Mouse (Mus musculus) lung, postnatal 25 days (tissue): Measurements from ENCODE around the gene Hist1h2bl.
"Not testable (repeated sequence)": the region's sequence is repeated elsewhere in the genome, so short reads cannot be mapped to it uniquely, and the experiment has no call there.

Experiments used
- DNase-seq: peaks from one replicate; pipeline ENCODE4 v3.0.0; 2022; ENCODE audit warnings: low spot score

The Hist1h2bl gene

DNA sequence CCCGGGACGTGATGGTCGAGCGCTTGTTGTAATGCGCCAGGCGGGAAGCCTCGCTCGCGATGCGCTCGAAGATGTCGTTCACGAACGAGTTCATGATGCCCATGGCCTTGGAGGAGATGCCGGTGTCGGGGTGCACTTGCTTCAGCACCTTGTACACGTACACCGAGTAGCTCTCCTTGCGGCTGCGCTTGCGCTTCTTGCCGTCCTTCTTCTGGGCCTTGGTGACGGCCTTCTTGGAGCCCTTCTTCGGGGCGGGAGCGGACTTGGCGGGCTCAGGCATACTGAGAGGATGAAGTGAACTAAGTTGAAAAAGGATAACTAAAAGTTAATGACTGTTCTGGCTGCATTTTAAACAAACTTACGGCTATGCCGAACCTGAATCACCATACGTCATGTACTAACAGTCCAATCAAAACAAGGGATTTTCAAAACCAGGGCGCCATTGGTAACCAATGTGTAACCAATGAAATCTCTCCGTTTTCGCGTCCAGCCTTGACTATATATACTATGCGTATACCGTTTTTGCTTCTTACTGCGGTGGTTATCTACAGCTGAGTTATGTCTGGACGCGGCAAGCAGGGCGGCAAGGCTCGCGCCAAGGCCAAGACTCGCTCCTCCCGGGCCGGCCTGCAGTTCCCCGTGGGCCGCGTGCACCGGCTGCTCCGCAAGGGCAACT, at the start of gene Hist1h2bl, which contains the start of gene Hist1h2ai:
Hist1h2bl (minus strand) TSS at position 280 of the 676 bp plus-strand sequence.
Hist1h2ai (plus strand) TSS at position 559 of the 676 bp plus-strand sequence.
- peak; percentile 93 for DNase-seq

DNA sequence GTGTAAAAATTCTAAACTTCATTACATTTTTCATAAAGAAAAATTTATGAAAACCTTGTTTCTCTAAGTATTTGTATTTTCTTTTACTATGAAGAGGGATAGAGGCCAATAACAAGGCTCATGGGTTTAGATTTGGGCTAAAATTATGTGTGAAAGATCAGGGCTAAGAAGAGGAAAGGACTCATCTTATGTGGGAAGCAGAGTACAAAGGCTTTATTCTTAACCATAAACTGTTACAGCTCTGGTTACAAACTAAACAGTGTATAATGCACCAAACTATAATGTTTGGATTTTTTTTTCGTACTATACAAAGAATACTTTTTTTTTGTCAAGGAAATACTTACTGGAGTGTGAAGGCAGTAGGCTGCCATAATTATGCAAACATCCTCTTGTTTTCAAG, 39.8 kb upstream of the Hist1h2bl start:
- DNase-seq, result no peak

DNA sequence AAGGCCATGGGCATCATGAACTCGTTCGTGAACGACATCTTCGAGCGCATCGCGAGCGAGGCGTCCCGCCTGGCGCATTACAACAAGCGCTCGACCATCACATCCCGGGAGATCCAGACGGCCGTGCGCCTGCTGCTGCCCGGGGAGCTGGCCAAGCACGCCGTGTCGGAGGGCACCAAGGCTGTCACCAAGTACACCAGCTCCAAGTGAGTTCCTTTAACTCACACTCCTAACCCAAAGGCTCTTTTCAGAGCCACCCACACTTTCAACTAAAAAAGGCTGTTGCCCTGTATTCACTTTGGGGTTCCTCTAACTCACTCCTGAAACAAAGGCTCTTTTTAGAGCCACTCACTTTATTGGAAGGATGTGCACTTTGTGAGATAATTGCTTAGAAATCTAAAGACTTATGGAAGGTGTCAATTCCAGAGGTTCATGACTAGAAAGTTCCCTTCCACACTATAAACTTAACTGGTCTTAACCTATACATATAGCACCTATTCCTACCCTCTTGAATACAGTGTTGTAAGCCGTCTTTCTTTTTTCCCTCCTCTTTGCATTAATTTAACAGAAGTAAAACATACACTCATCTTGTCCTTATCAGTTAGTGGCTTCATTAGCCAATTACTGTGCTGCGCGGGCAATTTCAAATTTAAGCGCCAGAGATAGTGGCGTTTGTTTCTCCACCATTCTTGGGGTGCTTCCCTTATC, 38.5 kb upstream of the Hist1h2bl start:
- DNase-seq, result not testable (repeated sequence)

DNA sequence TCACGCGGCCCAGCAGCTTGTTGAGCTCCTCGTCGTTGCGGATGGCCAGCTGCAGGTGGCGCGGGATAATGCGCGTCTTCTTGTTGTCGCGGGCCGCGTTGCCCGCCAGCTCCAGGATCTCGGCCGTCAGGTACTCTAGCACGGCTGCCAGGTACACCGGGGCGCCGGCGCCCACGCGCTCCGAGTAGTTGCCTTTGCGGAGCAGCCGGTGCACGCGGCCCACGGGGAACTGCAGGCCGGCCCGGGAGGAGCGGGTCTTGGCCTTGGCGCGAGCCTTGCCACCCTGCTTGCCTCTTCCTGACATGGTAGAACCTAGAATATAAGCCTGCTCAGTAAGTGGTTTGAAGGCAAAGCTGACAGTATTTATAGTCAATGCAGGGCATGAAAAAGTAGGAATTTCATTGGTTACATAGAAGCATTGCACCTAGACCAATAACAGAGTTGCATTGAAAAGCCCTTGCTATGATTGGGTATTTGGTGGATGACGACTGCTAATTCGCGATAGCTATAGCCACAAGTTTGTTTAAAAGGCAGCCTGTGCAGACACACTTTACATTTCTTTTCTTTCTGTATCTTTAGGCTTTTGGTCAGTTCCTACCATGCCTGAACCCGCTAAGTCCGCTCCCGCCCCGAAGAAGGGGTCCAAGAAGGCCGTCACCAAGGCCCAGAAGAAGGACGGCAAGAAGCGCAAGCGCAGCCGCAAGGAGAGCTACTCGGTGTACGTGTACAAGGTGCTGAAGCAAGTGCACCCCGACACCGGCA, 37.8 kb upstream of the Hist1h2bl start, which contains the start of the genes Hist1h2ak and Hist1h2bn:
Hist1h2ak (minus strand) TSS at position 304 of the 762 bp plus-strand sequence.
Hist1h2bn (plus strand) TSS at position 600 of the 762 bp plus-strand sequence.
- peak; percentile 91 for DNase-seq

DNA sequence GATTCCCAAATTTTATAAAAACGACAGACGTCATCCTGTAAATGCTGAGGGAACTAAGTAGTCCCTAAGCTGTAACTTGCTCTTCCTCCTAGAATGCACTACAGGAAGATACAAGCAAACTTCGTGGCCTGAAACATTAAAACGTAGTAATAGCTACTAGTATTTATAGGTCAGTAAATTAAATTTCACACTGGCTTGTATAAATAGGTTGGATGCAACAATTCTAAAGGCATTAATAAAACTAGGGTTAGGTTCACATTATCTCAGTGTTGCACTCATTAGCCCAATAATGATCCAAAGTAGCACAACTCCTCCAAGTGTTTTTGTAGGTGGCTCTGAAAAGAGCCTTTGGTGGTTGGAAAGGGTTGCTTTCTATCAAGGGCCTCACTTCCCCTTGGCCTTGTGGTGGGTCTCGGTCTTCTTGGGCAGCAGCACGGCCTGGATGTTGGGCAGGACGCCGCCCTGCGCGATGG, 37.1 kb upstream of the Hist1h2bl start:
- no peak for DNase-seq

DNA sequence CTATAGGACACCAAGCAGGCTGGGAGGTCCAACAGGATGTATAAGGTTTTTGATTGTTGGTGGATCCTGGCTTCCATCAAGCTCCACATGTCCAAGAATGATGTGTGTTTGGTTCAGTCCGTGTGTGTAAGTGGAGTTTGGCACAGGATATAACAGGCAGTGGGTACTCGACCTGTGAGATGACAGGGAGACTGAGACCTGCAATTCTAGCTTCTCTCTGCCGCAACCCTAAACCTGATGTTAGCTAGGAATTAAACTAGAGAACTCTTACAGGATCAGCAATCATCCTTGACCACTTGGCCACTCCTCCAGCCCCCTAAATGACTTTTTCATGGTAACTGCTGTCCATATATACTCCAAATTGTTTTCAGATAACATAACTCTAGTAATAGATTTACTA, 36.4 kb upstream of the Hist1h2bl start:
- DNase-seq, result no peak

DNA sequence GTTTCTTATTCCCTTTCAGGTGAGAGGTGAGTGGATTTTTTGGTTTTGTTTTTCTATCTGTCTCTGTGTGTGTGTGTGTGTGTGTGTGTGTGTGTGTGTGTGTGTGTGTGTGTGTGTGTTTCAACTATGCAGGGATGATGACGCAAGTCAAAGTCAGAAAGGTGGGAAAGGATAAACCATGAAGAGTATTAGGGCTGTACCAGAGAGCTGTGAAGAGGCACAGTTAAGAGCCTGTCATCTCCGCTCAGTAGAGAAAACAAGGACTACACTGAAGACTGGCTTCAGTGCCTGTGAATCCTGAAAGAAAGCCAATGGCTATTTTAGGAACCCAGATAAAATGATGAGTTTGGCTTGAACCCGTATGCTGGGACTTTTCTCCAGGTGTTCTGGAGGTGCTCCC, 35.9 kb upstream of the Hist1h2bl start:
- DNase-seq, result no peak

DNA sequence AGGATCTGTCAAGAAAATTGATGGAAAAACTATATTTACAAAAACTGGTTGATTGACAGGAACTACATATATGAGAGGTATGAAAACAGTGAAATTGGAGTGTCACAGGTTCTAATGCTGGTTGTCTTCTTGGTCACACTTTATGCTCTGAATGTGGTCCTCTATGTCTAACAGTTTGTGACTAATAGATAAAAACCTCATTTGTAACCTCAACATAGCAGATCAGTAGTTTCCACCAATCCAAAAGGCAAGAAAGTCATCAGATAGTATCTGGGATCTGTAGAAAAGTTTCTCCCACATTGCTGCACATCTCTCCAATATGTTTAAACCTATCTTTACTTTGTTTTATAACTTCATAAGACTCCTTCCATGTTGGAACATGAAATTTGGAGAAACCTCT, 35.5 kb upstream of the Hist1h2bl start:
- no peak for DNase-seq

DNA sequence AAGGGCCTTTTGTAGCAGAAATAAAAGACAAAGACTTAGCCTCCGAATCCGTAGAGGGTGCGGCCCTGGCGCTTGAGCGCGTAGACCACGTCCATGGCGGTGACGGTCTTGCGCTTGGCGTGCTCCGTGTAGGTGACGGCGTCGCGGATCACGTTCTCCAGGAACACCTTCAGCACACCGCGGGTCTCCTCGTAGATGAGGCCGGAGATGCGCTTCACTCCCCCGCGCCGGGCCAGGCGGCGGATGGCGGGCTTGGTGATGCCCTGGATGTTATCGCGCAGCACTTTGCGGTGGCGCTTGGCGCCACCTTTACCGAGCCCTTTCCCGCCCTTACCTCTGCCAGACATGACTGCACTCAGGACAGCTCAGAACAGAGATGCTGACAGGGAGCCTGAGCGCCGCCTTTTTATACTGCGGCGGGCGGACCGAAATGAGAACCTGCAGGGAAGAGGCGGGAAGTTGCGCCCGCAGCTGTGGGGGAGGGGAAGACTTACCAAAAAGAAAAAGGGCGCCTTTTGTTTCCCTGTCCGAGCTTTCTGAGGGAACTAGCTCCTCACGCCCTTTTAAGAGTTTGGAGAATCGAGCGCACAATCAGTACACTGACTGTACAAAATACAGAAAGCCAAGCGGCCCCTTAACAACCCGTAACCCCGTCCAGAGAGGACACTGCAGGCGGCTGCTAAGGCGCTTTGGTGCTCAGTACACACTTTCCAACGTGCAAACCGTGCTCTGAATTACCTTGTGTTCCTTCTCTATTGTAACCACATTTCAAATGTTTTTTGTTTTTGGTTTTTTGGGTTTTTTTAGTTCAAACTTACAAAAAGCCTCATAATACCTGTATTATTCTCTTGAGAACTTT, 34.4 kb upstream of the Hist1h2bl start, which contains the start of gene Hist1h4k:
Hist1h4k (minus strand) TSS at position 347 of the 859 bp plus-strand sequence.
- DNase-seq, result peak; percentile 89

DNA sequence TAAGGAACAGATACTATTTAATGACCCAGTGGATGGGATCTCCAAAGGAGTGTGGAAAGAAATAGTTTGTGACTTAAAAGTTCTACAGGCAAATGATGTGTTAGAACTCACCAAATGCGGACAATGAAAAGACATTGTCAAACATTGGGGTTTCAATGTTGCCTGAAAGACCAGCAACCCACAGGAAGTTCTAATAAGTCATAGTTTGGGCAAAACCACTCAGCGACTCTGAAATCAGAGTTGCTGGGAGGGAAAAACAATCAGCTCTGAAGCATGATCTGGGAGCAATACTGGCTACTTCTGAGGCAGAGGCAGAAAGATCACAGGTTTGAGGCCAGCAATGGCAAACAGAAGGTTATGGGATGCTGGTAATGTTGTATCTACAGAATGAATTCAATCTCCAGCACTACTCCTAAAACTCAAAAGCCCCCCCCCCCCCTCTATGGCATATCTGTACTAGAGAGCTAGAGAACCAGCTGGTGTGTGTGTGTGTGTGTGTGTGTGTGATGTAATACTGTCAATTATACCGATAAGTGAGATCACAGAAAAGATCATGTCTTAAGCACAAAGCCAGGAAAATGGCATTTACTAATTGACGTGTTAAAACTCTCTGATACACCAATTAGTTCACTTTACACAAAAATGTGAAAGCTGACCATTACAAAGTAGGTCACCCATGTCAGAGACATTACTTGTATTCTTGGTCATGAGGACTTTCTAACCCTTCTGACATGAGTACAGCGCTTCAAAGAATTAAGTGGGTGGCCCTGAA, 33.6 kb upstream of the Hist1h2bl start:
- no peak for DNase-seq

DNA sequence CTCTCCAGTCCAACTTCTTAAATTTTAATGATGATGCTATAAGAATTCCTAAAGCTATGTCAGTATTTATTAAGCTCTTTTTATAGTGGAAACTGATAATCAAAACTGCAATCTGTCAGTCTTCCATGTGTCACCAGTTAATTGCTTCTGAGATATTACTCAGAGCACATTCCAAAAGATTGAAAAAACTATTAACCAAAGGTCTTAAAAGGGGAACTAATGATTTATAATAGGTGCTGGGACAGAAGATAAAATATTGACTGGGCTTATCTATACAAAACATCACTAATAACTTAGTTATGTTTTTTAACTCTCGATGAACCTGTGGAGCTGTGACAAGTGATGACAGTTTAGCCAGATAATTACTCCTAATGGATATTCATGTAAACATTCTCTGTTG, 29.1 kb upstream of the Hist1h2bl start:
- DNase-seq, result no peak

DNA sequence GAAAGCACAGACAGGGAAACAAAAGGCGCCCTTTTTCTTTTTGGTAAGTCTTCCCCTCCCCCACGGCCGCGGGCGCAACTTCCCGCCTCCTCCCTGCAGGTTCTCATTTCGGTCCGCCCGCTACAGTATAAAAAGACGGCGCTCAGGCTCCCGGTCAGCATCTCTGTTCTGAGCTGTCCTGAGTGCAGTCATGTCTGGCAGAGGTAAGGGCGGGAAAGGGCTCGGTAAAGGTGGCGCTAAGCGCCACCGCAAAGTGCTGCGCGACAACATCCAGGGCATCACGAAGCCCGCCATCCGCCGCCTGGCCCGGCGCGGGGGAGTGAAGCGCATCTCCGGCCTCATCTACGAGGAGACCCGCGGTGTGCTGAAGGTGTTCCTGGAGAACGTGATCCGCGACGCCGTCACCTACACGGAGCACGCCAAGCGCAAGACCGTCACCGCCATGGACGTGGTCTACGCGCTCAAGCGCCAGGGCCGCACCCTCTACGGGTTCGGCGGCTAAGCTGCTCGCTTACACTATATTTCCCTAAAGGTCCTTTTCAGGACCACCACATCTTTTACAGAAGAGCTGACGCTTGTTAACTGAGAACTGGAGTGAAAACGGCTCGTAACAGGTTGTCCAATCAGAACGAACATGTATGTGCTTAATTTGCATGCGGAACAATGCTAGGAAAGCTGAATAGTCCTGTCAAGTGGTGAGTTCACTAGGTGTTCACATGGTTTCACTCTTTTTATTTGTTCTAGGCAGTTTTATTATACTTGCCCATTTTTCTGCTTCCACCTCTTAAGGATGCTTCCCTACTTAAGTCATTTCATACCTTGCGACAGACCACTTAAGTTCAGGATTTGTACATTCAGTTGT, 19.2 kb upstream of the Hist1h2bl start, which contains the start of gene Hist1h4j:
Hist1h4j (plus strand) TSS at position 159 of the 862 bp plus-strand sequence.
- DNase-seq, result peak; percentile 66

DNA sequence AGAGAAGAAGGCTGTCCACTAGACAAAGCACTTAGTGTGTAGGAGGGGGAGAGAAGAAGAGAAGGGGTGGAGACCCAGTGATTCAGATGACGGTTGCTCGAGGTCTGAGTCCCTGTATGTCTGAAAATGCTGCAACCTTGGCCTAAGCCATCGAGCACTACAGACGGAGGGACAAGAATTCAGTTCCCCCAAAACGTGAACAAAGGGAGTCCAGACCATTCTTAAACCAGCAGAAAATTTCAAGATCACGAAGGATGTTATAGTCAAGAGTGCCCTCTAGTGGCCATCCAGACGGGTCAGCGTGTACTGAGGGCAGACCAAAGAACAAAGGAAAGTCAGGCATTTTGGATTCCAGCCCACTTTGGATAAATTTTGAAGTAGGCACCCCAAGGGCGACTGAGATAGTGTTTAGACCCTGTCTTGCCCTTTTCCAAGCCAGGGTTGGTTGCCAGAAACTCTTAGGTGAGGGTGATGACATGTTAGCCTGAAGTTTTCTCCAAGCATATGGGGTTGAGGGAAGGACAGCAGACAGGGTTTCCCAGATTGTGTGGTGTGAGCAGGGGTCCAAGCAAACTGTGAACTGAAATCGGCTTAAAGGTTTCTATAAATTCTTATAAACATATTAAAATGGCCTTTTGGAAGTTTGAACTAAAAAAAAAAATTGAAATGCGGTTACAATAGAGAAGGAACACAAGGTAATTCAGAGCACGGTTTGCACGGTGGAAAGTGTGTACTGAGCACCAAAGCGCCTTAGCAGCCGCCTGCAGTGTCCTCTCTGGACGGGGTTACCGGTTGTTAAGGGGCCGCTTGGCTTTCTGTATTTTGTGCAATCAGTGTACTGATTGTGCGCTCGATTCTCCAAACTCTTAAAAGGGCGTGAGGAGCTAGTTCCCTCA, 18.3 kb upstream of the Hist1h2bl start:
- peak; percentile 89 for DNase-seq

DNA sequence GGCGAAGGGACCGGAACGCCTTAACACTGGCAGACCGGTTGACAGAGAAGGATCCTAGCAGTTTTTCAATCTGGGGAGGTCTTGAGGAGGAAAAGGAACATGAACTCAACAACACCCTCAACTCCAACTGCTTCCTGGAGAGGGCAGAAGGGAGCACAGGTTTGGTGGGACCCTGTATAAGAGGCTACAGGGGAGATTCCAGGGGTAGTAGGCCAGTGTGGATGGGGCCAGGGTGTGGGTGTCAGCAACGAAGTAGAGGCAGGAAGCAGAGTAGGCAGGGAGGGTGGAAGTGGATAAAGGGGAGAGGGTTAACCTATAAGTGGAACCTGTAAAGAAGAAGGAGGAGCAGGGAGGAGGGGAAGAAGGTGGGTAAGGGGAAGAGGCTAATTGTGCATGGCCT, 17.5 kb upstream of the Hist1h2bl start:
- DNase-seq, result no peak

DNA sequence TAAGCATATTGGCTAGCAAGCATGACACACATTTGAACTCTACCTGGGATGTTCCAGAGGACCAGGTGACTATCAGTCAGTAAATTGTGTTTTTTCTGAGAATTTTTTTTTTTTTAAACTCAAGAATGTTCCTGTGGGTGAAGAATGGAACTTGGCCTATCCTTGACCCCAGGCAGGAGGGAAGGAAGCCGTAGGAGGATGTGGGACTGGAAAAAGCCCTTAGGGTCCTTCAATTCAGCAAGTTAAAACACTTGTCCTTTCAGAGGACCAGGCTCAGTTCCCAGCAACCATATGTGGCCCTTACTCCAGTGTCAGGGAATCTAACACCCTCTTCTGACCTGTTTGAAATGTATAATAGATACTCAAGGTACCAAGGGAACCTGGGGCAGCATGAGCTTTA, 13.6 kb upstream of the Hist1h2bl start:
- no peak for DNase-seq

DNA sequence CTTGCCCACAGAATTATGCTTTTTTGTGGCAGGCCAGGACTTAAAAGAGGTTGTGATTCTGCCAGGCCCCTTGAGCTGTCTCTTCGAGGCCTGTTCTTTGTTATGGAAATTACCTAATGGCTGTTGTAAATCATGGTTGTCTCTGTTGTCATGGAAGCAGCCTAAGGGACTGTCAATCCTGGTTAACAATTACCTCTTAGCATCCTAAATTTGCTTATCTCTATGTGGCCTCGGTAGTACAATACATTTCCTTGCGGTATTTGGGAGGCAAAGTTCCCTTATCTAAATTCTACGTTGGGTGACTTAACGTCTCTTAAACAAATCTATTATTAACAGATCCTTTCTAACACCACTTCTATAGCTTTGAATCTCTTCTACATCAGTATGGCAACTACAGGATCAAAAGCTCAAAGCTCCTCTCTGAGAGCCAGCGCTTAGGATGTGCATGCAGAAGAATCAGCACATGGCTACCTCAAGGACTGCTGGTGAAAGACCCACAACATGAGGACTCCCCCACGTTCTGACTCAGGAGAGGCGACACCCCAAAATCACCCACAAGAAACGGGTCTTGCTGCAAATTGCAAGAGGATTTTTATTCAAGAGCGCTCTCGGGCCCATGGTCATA, 12.1 kb upstream of the Hist1h2bl start:
- DNase-seq, result no peak

DNA sequence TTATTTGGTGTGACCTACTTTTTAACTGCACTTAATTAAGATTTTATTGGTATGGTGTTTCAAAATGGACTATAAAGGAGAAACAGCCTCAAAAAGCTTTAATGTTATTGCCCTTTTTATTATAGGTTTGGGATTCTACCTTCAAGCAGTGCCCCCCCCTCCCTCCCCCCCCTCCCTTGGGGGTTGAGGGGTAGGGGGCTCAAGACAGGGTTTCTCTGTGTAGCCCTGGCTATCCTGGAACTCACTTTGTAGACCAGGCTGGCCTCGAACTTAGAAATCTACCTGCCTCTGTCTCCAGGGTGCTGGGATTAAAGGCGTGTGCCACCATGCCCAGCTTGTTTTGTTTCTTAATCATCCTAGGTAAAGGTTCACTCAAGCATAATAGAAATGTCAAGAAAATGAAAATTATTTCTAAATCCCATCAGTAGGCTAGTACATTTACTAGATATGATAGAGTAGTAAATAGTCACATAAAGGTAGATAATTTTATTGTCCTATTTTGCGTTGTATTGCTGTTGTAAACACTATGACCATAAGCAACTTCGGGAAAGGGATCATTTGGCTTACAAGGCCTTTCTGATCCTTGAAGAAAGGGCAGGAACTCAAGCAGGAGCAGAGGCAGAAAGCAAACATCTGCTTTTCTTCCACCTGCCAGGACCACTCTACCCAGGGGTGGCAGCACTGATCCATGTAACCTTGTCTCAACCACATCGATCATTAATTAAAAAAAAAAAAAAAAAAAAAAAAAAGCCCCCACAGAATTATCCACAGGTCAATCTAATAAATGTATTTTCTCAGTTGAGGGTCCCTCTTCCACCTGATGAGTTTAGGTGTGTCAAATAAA, 7.3 kb upstream of the Hist1h2bl start:
- no peak for DNase-seq
